Mouse (Mus musculus) cortical plate, adult 2 months (tissue): ENCODE measurements around the gene Nfkbil1.

Experiments used
- CTCF ChIP-seq: fragments of 200-500 bp; IDR thresholded peaks from 2 replicates; pipeline ENCODE4 v1.5.1; 2011; ENCODE audit warnings: mild to moderate bottlenecking, control low read depth, low read length; ENCODE audit not compliant: insufficient read depth; ENCODE audit errors: extremely low read depth
- POLR2A ChIP-seq: fragments of 200-500 bp; IDR thresholded peaks from 2 replicates; pipeline ENCODE4 v1.6.1; 2011; ENCODE audit warnings: mild to moderate bottlenecking, low read length, control low read depth; ENCODE audit not compliant: insufficient read depth; ENCODE audit errors: extremely low read depth

DNA sequence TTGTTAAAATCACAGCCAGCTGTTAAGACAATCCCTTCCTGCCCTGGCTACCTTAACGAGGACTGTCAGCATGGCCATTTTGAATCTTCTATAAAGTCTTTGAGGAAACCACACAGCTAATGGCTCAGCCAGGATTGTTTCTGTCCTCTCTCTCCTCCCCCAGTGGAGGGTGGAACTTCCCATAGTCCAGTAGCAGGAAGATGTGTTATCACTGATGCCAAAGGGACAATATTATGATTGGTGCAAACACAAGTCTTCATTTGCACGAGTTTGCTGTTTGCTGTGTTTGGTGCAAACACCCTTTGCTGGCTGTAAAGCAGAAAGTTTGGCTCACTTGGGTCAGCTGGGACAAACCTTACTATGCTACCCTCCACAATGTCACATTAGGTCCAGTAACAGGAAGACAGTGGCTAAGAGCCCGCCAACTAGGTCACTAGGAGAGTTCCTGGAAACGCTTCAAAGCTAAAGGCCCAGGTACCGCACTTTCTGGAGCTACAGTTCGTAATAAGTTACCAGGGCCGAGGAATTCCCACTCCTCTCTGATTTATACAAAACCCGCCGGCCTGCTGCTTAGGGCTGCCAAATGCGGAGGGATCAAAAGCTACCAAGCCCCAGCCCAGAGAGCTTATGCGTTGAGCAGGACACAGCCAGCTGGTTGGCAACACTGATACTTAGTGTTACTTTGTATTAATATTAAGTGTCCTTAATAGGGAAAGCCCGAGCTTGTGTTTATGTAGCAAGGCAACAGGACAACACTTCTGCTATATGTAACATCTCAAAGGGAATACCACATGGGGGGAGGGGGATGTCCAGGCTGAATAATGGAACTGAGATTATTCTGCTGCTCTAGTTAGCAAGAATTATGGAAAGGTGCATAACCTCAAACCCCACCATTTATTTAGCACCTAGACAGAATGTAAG lies 5.1 kb upstream of the Nfkbil1 start:
- TF ChIP-seq POLR2A = no peak
- no peak for TF ChIP-seq CTCF
